Mouse (Mus musculus): Measurements from ENCODE around the gene Tnfaip2. TPM values are rescaled to one million over a fixed set of nuclear protein-coding genes. Genes with fewer than 3 reads are reported as not detected.

The Tnfaip2 gene
- polyA plus RNA-seq (2016; fragmentation: Nextera tagmentation; extraction: Ambion mirVana) = 1.9 and 3.3 TPM in 2 replicates

DNA sequence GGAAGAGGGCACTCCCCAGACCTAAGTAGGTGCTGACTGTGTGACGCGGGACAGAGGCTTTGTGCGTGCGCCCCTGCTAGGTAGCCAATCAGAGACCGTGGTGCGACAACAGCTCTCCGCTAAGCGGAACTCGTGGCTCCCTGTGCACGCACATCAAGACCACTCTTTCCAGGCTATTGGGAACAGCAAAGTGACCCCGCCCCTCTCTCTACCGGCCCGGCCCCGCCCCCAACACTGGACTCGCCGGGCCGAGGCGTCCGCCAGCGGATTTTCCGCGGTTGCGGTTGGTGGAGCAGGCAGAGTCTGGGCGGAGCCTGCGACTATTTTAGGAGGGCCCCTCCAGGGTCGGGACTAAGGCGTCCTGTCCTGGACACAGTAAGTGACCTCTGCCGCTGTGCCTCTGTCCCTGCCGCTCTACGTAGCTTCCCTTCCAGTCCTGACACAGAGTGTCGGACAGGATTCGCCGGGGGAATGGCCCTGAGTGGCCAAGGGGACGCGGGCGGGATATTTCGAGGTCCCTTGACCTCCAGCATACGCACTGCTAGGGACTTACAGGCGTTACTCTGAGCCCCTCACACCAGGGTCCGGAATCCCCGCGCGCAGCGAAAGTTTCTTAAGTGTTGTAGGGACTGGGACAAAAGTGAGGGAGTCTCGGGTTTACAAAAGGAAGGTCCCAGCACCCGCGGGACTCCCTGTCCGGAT, at the start of gene Tnfaip2:
Gene Tnfaip2 (plus strand): TSS at position 161 of the 702 bp plus-strand sequence.
- Histone ChIP-seq H3K4me3 (peak within 1 kb of the TSS; percentile 34), H3K4me2 (replicated peaks) (peak within 1 kb of the TSS; percentile 72), H3K4me1 (peaks cover 21% of the 10 kb centered on the region), H3K9ac (peak within 1 kb of the TSS; percentile 33; the same call in 1 of the 2 replicates), H3K9me3 (no peaks in the 10 kb centered on the region), H3K27me3 (replicated peaks) (peaks cover 77% of the 10 kb centered on the region), H3K27ac (no peak within 1 kb of the TSS), H3K36me3 (no peaks in the 10 kb centered on the region)
- ATAC-seq (ENCODE audit: low FRiP score, low read depth) = peak; percentile 78
- WGBS = under 1% methylated on average over 48 of the region's 48 CpGs

DNA sequence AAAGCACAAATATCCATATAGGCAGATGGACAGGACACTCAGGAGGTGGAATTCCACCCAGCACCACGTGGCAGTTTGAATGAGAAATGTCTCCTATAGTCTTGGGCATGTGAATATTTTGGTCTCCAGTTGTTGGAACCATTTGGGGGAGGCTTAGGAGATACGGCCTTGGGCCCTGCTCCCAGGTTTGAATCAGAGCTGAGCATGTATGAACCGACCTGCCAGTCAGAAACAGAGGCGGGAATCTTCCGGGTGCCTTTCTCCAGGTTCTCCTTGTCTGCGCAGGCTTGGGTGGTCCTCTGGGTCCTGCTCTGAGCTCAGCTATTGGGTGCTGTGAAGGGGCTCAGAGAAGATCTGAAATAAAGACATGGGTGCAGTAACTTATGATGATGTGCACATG, 48.3 kb upstream of the Tnfaip2 start:
- H3K9ac ChIP-seq = no peak overlapping the region
- no peak overlapping the region for H3K4me2 ChIP-seq (replicated peaks)
- no peaks in the 10 kb centered on the region for H3K36me3 ChIP-seq
- no peak for ATAC-seq (ENCODE audit: low FRiP score, low read depth)
- H3K9me3 ChIP-seq = no peaks in the 10 kb centered on the region
- no peaks in the 10 kb centered on the region for H3K4me1 ChIP-seq
- WGBS = 83% methylated on average over 6 of the region's 6 CpGs
- H3K27me3 ChIP-seq (replicated peaks) = peaks cover 13% of the 10 kb centered on the region; the same call in 1 of the 2 replicates
- H3K4me3 ChIP-seq = no peak overlapping the region
- no peak overlapping the region for H3K27ac ChIP-seq

DNA sequence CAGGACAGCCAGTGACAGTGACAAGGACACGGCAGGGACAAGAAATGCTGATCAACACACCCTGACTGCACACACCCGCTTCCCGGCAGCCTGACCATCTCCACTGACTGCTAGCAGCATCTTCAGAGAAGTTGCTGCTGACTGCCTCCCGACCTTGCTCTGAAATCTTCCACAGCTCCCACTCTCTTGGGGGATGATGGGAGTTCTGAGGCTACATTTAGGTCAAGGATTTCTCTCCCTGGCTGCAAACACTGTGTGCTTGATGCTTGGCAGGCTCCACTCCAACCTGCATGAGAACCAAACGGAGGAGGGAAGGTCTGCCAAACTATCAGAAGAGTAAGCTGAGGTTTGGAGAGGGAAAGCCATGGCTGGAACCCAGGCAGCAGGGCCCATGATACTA, 45.3 kb upstream of the Tnfaip2 start:
- Histone ChIP-seq H3K4me2 (replicated peaks) (no peak overlapping the region), H3K9me3 (no peaks in the 10 kb centered on the region), H3K9ac (no peak overlapping the region), H3K27me3 (replicated peaks) (peaks cover 15% of the 10 kb centered on the region), H3K4me3 (no peak overlapping the region), H3K4me1 (no peaks in the 10 kb centered on the region), H3K36me3 (no peaks in the 10 kb centered on the region), H3K27ac (no peak overlapping the region)
- 72% methylated on average over 5 of the region's 5 CpGs for WGBS
- ATAC-seq (ENCODE audit: low FRiP score, low read depth) = no peak

DNA sequence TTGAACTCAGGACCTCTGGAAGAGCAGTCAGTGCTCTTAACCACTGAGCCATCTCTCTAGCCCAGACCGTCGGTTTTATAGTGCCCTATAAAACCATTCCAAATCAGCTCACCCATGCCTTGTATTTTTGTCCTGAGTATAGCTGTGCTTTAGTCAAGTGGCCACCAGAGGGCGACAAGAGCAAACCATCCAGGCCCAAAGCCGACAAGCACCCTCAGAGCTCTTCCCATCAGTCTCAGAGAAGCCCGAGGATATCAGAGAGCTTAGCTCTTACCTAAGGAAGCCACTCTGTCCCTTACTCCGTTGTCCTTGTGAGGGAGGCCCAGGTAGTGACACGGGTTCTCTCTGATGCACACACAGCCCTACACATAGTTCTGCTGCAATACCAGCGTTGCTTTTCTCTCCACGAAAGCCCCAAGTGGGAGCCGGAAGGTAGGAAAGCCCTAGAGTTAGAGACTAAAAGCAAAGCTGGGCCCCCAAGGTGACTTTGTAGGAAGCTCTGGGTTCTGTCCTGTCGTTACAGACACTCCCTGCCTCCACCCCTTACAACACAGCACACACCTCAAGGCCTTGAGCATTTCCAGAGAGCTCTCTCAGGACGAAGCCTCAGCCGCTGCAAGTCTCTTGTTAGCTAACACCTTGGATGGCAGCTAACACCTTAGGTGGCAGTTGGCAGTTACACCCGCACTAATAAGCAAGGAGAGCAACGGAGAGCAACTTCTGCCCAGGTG, 40.6 kb upstream of the Tnfaip2 start:
- WGBS = 20% methylated on average over 15 of the region's 15 CpGs
- H3K27ac ChIP-seq = no peak overlapping the region
- no peaks in the 10 kb centered on the region for H3K9me3 ChIP-seq
- no peak overlapping the region for H3K4me2 ChIP-seq (replicated peaks)
- 0 out of 2 replicates have a peak, but pooled peaks have one; percentile 25 for ATAC-seq (ENCODE audit: low FRiP score, low read depth)
- H3K27me3 ChIP-seq (replicated peaks) = peaks cover 26% of the 10 kb centered on the region
- H3K36me3 ChIP-seq = no peaks in the 10 kb centered on the region
- no peak overlapping the region for H3K4me3 ChIP-seq
- peaks cover 1% of the 10 kb centered on the region; the same call in 1 of the 2 replicates for H3K4me1 ChIP-seq
- no peak overlapping the region for H3K9ac ChIP-seq

DNA sequence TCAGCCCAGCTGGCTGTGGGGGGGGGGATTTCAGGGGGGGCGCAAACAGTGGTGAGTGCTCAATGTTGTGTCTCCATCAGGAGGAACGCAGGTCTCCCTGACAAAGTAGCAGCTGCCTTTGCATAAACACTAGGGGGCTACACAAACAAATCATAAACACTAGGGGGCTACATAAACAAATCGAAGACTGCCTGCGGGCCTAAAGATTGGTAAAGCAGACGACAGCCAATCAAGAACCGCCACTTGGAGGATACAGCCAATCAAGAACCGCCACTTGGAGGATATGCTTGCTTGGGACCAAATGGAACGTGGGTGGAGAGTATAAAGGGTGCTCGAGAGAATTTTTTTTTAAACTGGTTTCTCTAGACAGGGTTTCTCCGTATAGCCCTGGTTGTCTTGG, 37.4 kb upstream of the Tnfaip2 start:
- H3K9me3 ChIP-seq = no peaks in the 10 kb centered on the region
- WGBS = 51% methylated on average over 10 of the region's 10 CpGs
- no peaks in the 10 kb centered on the region for H3K36me3 ChIP-seq
- no peak overlapping the region for H3K27ac ChIP-seq
- no peak overlapping the region for H3K4me2 ChIP-seq (replicated peaks)
- peaks cover 46% of the 10 kb centered on the region for H3K27me3 ChIP-seq (replicated peaks)
- peaks cover 9% of the 10 kb centered on the region; the same call in 1 of the 2 replicates for H3K4me1 ChIP-seq
- no peak overlapping the region for H3K9ac ChIP-seq
- no peak overlapping the region for H3K4me3 ChIP-seq
- no peak for ATAC-seq (ENCODE audit: low FRiP score, low read depth)

DNA sequence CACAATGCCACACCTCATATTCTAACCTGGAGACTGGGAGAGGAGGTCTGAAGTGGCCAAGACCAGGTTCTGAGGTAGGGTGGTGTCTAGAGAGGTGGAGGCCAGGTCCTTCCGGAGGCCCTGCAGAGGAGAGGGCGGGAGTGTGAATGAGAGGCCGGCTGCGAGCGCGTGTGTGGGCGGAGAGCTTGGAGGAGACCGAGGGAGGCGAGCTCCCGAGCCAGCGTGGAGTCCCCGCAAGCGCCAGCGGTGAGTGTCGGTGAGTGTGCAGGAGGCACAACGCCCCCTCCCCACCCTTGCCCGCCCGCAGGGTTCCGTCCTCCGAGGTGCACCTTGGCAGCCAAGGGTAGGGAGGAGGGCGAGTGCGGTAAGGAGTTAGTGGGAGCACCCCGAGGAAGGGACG, 35.6 kb upstream of the Tnfaip2 start, which contains the start of gene Lbhd2:
Gene Lbhd2 (plus strand): TSS at position 188 of the 400 bp plus-strand sequence.
- peaks cover 49% of the 10 kb centered on the region for H3K27me3 ChIP-seq (replicated peaks)
- no peaks in the 10 kb centered on the region for H3K36me3 ChIP-seq
- ATAC-seq (ENCODE audit: low FRiP score, low read depth) = no peak
- no peak within 1 kb of the TSS for H3K4me3 ChIP-seq
- H3K9ac ChIP-seq = no peak within 1 kb of the TSS
- no peaks in the 10 kb centered on the region for H3K9me3 ChIP-seq
- peaks cover 9% of the 10 kb centered on the region; the same call in 1 of the 2 replicates for H3K4me1 ChIP-seq
- H3K27ac ChIP-seq = no peak within 1 kb of the TSS
- WGBS = under 1% methylated on average over 24 of the region's 24 CpGs
- H3K4me2 ChIP-seq (replicated peaks) = peak within 1 kb of the TSS; percentile 42

DNA sequence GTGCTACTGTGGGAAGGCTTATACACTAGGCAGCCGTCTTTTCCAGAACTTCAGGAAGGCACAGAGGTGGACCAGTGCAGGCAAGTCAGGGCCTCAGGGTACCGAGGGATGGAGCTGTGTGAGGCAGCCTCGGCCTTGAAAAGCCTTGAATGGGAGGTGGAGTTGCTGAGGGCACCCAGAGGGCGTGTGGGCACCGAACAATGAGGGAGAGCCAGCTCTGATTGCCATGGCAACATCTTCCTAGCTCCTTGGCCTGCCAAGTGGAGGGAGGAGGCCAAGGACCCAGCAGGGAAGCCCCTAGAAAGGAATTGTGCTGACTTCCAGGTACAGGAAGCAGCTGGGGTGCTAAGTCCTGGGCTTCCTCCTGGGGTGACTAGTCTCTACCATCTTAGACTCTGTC, 32.7 kb upstream of the Tnfaip2 start:
- no peak overlapping the region for H3K4me3 ChIP-seq
- H3K27ac ChIP-seq = no peak overlapping the region
- H3K9me3 ChIP-seq = no peaks in the 10 kb centered on the region
- ATAC-seq (ENCODE audit: low FRiP score, low read depth) = no peak
- H3K36me3 ChIP-seq = no peaks in the 10 kb centered on the region
- H3K27me3 ChIP-seq (replicated peaks) = peaks cover 41% of the 10 kb centered on the region
- no peak overlapping the region for H3K4me2 ChIP-seq (replicated peaks)
- H3K9ac ChIP-seq = no peak overlapping the region
- peaks cover 21% of the 10 kb centered on the region for H3K4me1 ChIP-seq
- WGBS = 15% methylated on average over 5 of the region's 5 CpGs

DNA sequence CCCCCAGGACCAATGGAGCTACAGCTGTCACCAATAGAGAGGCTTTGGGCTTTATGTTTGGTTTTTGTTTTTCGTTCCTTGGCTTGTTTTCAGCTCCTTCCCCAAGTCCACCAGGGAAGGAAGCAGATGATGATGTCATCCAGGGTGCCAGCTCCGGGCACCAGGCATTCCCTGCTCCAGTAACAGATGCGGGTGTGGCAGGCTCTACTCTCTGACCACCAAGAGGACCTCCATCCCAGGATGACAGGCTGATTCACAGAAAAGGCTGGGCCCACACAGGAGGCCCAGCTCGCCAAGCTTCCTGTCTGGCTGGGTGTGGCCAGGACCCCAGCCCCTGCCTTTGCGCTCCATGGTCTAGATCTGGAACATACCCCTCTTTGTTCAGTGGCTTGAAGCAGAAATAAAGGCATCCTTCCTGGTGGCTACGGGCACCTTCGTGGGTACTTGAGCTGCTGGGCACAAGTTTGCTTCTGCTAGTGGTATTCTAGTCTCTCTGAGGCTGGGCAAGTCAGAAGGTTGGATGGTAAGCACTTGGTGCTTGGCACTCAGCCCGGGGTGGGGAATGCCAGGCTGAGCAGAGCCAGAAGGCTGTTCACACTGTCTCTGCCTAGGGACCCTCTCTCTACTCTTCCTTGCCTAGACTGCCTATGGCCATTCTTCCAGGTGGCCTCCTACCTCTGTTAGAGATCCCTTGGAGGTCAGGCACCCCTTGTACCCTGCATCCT, 30.5 kb upstream of the Tnfaip2 start:
- no peak overlapping the region for H3K4me2 ChIP-seq (replicated peaks)
- H3K36me3 ChIP-seq = no peaks in the 10 kb centered on the region
- peaks cover 31% of the 10 kb centered on the region for H3K27me3 ChIP-seq (replicated peaks)
- no peaks in the 10 kb centered on the region for H3K9me3 ChIP-seq
- no peak overlapping the region for H3K27ac ChIP-seq
- H3K4me1 ChIP-seq = peaks cover 22% of the 10 kb centered on the region
- WGBS = 77% methylated on average over 8 of the region's 8 CpGs
- no peak overlapping the region for H3K4me3 ChIP-seq
- no peak overlapping the region for H3K9ac ChIP-seq
- no peak for ATAC-seq (ENCODE audit: low FRiP score, low read depth)

DNA sequence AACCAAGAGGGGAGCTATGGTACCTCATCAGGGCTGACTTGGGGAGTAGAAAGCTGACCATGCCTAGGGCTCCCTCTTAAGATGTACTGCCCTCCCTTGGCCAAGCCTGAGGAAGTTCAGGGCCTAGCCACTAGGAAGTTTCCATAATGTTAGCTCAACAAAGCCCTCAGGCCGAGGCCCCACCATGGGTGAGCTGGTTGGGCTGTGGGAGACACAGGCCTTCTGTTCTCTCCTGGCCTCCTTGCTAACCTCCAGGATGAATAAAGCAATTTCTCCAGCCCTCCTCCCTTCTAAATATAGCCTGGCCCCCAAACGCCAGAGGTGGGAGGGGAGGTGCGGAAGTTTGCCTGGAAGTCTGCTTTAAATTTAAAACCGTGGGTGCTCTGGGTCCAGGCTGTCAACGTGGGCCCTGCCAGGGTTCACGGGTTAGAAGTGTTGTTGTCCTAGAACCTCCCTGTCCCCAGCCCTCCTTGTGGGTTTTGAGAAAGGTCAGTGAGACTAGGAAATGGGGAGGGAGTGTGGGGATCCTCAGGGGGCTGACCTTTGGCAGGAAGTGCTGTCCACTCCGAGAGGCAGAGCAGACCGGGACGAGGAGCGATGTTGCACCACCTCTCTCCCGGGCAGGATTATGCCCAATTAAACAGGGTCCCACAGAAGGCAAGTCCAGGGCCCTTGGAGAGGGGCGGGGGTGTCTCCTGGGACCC, 29.5 kb upstream of the Tnfaip2 start:
- Histone ChIP-seq H3K27ac (no peak overlapping the region), H3K9me3 (no peaks in the 10 kb centered on the region), H3K4me2 (replicated peaks) (peak overlapping the region; percentile 57), H3K36me3 (no peaks in the 10 kb centered on the region), H3K9ac (no peak overlapping the region), H3K4me3 (peak overlapping the region; percentile 27), H3K4me1 (peaks cover 27% of the 10 kb centered on the region), H3K27me3 (replicated peaks) (peaks cover 30% of the 10 kb centered on the region)
- no peak; the same call in 1 of the 2 replicates for ATAC-seq (ENCODE audit: low FRiP score, low read depth)
- WGBS = 19% methylated on average over 12 of the region's 12 CpGs

DNA sequence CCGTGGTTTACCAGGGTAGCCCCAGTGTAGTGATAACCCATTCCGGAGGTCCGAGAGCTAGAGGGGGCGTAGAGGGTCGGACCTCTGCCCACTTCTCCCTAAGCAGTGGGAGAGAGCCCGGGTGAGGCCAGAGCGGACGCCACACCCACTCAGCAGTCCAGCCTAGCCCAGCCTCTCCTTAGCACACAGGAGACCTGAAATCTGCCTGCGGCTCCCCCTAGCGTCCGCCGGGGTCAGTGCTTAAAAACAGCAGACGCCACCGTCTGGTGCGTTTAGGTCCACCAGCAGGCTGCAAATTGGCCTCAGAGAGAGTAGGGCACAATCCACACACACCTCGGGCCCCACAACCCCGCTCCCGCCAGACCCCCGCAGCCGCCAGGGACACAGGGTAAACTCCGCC, 29.0 kb upstream of the Tnfaip2 start:
- H3K9me3 ChIP-seq = no peaks in the 10 kb centered on the region
- 2% methylated on average over 21 of the region's 21 CpGs for WGBS
- no peak overlapping the region for H3K9ac ChIP-seq
- peak overlapping the region; percentile 27 for H3K4me3 ChIP-seq
- H3K4me2 ChIP-seq (replicated peaks) = peak overlapping the region; percentile 57
- ATAC-seq (ENCODE audit: low FRiP score, low read depth) = peak; percentile 83
- peaks cover 24% of the 10 kb centered on the region for H3K27me3 ChIP-seq (replicated peaks)
- H3K36me3 ChIP-seq = no peaks in the 10 kb centered on the region
- H3K4me1 ChIP-seq = peaks cover 27% of the 10 kb centered on the region
- H3K27ac ChIP-seq = no peak overlapping the region

DNA sequence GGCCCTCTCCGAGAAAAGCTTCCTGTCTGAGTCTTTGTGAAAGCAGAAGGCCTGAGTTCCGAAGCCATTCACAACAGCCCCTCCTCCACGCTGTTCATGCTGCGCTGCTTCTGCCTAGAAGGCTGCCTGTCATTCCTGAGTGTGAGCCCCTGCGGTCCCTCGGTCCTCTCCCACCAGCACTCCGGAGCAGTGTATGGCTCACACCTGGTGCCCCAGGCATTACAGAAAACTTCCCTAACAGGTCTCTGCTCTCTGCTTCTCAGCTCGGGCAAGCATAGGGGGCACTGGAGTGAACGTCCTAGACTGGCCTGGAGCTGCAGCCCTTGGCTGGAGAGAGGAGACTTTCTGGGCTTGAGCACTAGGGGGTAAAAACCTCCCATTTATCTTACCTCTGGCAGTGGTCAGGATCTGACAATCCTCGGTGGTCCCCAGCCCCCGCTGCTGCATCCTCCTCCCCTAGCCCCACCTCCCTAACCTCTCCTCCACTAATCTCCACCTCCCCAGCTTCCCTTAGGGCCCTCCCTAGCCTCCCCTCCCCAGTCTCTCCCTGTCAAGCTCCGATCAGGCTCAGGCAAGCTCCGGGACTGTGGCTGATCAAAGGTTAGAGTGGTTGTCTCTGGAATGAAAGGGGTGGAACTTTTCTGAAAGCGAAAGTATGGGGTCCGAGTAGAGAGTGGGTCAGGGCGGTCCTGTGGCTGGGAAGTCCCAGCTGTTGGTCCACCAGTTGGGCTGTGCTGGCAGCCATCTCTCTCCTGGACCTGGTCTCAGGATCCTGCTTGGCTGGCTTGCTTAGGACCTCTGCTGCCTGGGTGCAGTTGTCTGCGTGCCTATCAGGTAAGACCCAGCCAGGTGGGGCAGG, 25.1 kb upstream of the Tnfaip2 start, which contains the start of gene Exoc3l4:
Gene Exoc3l4 (plus strand): TSS at position 97 of the 859 bp plus-strand sequence.
- H3K9me3 ChIP-seq = no peaks in the 10 kb centered on the region
- H3K4me2 ChIP-seq (replicated peaks) = peak within 1 kb of the TSS; percentile 54
- peaks cover 24% of the 10 kb centered on the region for H3K4me1 ChIP-seq
- 6% methylated on average over 17 of the region's 17 CpGs for WGBS
- H3K4me3 ChIP-seq = no peak within 1 kb of the TSS; the same call in 1 of the 2 replicates
- no peak within 1 kb of the TSS for H3K27ac ChIP-seq
- H3K27me3 ChIP-seq (replicated peaks) = peaks cover 32% of the 10 kb centered on the region
- ATAC-seq (ENCODE audit: low FRiP score, low read depth) = no peak
- H3K9ac ChIP-seq = peak within 1 kb of the TSS; percentile 42; the same call in 1 of the 2 replicates
- H3K36me3 ChIP-seq = no peaks in the 10 kb centered on the region
